Mouse (Mus musculus): ENCODE measurements around the gene Hoxa4.

Hoxa4 gene

DNA sequence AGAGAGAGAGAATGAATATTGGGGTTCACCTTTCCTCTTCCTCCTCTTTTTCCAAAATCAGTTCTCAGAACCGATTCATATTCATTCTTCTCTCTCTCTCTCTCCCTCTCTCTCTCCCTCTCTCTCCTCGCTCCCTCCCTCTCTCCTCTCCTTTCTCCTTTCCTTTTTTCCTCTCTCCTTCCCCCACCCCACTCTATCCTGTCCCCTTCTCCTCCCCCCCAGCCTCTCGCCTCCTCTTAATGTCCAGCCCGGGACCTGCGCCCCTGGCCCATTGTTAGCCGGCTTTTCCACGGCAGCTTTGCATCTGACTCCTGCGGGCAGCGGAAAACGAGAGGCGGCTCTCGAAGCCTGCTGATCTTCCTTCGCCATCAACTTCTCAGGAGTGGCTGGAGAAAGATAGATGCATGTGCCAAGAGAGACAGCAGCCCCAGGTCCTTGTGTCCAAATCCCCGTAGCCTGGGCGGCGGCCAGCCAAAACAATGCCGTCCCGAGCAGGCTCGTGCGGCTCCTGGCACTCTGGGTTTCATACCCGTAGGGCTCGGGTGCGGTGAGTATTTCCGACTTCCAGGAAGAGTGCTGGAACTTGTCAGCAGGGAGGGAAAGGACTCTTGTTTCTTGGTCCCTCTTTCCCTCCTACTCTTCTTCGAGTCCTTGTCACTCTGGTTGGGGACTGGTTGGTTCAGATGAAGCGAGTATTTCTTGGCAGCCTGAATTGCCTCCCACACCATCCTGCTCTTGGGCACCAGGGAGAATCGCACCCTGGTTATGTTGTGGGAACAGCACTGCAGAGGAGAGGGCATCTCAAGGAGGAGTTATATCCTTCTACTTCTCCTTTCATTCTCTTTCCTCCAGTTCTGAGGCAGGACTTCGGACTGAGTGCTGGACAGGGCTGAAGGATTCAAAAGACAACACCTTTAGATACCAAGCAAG lies 25.8 kb downstream of the Hoxa4 start:
- no peak for DNase-seq (ENCODE audit: low read depth, low spot score)

DNA sequence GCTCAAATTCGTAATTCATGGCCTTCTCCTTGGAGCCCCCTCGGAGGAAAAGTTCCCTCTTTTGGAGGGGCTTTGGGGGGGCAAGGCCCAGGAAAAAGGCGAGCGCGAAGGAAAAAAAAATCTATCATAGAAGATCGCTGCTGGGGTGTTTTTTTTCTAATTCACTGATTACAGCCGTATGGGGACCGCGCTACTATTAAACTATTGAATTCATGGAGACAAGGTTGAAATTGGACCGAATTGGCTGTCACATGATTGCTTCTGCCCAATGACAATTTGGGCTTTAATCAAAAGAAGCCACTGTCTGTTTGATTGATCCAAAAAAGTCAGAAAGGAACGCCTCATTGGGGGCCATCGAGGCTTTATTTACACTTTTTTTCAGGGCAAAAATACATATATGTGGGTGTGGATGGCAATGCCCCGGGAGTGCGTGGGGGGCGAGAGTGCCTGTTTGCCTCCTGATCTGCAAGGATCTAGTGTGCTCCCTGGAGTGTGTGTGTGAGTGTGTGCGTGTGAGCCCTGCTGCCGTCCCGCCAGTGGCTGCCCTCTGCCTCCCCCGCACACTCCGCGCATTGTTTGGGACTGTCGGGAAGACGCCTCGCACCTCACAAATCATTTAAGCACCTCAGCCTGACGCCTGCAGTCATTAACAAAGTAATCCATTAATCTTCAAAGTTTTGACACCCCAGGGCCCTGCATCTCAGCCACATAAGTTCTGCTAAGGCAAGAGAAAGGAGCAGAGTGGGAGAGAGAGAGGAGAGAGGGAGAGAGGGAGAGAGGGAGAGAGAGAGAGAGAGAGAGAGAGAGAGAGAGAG lies 26.7 kb downstream of the Hoxa4 start, which contains the start of gene Hoxa2:
TSS of gene Hoxa2 (minus strand) at position 206 of the 815 bp plus-strand sequence.
- DNase-seq (ENCODE audit: low read depth, low spot score) = no peak

DNA sequence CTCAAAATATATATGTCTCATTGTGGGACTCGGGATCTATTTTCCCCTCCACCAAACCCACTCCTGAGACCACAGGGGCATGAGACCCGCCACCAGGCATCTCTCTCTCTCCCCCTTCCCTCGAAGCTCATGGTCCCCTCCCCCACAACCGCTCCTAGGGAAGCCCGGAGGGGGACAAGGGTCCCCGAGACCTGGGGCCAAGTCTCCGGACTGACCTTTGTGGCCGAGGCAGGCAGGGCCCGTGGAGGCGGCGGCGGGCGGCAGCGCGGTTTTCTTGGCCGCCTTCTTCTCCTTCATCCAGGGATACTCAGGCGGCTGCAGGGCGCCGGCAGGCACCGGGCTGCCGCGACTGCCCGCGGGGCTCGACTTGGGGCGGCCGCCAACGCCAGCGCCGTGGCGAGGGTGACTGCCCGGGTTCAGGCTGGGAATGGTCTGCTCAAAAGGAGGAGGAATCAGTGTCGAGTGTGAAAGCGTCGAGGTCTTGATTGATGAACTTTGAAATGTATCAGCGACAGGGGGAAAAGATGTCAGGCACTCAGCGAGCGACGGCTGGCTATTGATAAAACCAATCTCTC lies 27.4 kb downstream of the Hoxa4 start:
- DNase-seq (ENCODE audit: low read depth, low spot score) = no peak

DNA sequence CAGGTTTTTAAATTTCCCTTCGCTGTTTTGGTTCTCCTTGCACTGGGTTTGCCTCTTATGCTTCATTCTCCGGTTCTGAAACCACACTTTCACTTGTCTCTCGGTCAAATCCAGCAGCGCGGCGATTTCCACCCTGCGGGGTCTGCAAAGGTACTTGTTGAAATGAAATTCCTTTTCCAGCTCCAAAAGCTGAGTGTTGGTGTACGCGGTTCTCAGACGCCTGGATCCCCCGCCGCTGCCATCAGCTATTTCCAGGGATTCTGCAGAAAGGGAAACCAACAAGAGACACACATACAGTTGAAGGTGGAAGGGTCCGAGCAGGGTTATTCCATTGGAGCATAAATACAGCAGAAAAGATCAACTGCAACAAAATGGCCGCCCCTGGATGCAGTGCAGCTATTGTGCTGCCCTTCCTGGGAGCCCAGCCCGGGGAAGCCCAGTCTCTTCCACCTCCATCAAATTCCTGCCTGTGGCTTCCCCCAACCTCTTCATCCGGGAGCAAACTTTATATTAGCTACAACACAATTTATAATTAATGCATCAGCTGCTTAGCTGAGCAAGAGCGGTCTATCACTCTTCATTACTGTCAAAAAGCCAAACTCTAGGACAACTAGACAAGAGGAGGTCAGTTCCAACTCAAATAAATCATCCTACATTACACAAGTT lies 28.1 kb downstream of the Hoxa4 start:
- DNase-seq (ENCODE audit: low read depth, low spot score) = no peak

DNA sequence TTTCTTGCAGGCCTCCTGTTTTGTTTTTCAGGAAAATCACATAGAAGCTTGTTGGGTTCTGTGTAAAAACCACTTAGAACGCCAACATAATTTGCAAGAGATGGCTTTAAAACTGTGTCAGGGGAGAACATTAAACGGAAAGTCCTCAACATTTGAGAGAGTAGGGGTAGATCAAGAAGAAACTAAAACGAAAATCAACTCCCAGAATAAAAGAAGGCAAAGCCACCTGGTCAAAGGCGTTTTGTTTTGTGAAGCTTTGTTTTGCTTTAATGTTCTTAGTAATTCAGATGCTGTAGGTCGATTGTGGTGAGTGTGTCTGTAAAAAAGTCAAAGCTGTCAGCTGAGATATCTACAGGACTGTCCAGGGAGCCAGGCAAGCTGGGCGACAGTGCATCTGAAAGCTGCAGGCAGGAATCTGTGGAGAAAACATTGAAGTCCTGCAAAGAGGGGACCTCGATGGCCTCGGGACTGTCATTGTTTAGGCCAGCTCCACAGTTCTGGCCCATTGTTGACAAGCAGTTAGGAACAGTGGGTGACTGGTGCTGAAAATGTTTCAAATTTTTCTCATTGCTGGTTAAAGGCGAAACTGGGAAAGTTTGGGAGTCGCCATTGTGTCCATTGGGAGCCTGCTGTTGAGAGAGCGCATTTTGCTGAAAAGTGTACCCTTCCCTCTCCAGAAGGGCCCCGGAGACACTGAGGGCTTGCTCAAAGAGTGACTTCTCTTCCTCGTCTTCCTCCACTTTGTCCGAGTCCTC lies 28.8 kb downstream of the Hoxa4 start:
- no peak for DNase-seq (ENCODE audit: low read depth, low spot score)

DNA sequence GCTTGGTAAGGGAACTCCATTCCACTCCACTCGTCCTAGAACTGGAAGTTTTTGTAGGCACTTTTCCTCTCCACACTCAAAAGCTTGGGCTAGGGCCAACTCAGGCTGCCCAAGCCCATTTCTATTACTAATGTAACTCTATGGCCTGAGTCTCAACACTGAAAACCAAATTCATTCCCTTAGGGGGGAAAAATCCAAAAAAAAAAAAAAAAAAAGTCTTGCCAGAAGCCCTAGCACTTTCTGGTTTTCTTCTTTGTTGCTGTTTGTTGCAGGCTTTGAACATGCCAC lies 29.5 kb downstream of the Hoxa4 start:
- DNase-seq (ENCODE audit: low read depth, low spot score) = no peak

DNA sequence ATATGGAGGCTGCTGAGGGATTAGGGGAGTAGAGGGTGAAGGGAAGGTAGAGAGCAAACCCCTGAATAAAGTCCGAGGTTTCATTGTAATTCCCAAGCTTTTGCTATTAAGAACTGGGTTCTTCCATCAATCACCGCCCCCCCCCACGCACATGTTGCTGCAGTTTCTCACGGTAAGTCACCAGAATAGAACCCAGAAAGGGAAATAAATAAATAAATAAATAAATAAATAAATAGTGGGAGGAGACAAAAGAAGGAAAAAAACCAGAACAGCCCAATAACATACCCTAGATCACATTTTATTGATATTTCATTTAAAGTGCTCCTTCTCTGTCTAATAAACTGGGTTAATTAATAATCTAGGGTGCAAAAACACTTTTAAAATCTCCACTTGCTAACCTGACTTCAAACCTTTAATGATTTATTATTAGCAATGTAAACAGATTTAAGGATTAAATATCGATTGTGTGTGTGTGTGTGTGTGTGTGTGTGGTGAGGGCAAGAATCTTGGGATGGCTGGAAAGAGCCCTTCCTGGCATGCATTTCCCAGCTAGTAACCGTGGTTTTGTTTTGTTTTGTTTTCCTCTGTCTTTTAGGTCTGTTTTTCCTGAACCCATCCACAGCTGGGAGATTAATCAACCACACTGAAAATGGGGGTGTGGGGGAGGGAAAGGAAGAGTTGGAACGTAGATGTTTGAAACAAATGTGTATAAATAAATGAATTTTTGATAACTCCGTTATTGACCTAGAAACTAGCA lies 30.0 kb downstream of the Hoxa4 start:
- DNase-seq (ENCODE audit: low read depth, low spot score) = no peak

DNA sequence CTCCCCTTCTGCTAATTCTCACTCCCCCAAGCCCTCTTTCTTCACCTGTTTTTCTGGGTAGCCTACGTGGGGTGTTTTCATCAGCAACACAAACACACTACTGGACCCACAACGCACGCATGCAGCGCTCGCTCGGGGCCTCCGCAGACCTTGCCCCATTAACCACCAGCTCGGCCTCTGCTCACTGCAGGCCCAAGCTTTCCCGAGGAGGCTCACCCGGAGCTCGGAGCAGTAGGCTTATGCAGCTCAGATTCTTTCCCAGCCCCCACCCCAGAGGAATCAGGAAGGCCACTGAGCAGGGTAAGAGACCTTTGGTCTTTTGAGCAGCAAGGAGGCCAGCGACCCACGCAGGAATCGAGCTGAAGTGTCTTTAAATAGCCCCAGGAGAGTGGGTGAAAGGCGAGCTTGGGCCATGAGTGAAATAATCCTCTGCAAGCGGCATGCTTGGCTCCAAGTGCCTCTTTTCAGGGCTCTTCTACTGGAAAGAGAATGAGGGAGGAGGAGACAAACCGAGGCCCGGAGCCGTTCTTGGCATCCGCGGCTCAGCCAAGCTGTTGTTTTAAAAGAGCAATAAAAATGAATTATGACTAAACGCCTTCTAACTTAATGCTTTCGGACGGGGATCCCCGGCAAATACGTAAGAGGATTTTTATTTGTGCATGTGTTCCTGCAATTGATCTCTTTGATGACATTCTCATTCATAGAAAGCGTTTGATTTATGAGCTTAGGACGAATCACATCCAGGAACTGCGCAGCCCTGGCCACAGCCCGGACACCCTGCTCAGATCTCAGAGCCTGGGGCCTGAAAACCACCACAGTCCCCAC lies 30.8 kb downstream of the Hoxa4 start:
- no peak for DNase-seq (ENCODE audit: low read depth, low spot score)

DNA sequence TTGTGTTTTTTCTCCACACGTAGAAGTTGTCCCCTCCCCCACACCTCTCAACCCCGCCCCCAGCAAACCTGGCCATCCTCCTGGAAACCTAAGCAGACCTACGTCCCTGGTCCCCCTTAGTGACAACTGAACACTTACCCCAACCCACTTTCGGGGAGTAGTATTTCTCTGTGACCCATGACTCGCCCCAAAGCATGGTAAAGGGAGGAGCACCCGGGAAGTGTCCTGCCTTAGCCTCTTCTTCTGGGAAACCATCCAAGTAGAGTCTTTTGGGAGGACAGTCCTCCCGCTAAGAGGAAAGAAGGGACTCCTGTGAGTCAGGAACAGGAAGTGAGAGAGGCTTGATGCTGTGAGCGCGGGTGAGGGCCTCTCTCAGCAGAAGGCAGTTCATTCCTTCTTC lies 31.6 kb downstream of the Hoxa4 start:
- DNase-seq (ENCODE audit: low read depth, low spot score) = no peak

DNA sequence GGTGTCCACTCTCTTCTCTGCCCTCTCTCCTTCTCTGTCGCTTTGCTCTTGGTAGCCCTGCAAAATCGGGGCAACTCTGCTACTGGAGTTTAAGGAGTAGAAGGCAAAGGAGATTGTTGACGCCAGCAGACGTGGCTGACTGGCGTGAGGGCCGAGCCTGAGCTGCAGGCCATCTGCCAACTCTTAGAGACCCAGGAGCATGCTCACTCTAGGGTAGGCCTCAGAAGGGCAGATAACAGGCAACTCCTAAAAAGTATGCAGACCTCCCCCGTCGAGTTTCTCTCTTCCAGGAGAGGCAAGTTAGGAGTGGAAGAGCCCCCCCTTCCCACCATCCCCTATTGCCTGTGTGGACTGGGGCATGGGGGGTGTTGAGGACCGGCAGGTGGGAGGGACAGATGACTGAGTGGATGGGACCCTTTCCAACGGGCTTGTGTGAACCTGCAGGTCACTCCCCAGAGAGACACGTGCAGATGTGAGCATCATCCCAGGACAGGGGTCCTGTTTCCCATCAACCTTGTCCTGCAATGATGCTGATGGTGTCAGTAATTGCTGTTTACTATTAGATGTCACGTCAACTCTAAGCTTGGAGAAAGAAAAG lies 32.3 kb downstream of the Hoxa4 start:
- no peak for DNase-seq (ENCODE audit: low read depth, low spot score)

DNA sequence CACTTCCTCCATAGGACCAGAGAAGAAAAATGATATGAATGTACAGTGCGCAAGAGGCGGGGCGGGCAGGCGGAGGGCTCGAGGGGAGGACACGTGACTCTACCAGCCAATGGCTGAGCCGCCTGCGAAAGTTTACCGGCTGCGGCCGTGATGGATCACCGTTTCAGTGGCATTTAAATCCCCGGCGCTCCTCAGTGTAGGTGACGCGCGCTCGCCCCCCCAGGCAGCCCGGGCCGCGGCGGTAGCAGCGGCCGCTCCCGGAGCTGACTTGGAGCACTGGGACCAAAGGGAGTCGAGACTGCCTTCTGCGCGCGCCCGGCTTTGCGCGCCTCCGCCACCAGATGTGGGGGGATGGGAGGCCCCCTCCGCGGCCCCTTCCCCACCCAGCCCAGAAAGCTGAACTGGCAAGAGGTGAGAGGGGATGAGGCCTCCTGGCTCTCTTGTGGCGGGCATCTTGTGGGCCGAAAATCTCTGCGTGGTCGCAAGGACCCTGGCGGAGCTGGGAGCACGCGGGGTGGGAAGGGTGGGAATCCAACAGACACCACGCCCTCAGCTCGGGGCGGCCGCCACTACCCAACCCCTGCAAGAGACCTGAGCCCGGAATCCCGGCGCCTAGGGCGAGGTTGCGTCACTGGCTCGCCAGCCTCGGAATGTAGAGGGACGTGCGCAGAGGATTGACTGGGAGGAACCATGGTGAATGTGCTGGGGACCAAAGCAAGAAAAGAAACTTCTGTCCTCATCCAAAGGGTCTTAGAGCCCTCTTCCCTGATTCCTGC lies 33.1 kb downstream of the Hoxa4 start, which contains the start of gene Hoxa1:
TSS of gene Hoxa1 (minus strand) at position 42 of the 776 bp plus-strand sequence.
- no peak for DNase-seq (ENCODE audit: low read depth, low spot score)

DNA sequence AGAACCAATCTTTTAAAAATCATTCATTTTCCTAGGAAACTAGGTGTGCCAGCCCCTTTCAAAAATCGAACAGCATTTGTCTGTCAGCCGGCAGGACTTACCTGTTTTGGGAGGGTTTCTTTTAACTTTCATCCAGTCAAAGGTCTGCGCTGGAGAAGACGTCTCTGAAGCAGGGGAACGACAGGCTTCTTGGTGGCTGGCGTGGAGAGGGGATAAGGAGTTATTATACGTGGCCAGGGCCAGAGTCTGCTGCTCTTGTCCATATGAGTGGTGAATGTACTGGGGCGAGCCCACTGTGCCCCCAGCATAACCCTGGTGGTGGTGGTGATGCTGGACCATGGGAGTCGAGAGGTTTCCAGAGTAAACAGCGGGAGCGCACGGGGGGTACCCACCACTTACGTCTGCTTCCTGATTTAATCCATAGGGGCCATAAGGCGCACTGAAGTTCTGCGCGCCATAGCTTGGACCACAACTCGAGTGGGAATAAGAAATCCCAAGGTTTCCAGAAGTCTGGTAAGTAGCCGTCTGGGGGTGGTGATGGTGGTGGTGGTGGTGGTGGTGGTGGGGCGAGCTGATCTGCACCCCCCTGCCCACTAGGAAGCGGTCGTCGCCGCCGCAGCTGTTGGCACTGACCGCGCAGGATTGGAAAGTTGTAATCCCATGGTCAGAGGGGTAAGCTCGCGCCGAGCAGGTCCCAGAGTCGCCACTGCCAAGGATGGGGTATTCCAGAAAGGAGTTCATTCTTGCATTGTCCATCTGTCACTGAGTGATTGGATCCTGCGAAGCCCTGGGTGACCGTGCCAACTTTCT lies 33.9 kb downstream of the Hoxa4 start:
- DNase-seq (ENCODE audit: low read depth, low spot score) = no peak

DNA sequence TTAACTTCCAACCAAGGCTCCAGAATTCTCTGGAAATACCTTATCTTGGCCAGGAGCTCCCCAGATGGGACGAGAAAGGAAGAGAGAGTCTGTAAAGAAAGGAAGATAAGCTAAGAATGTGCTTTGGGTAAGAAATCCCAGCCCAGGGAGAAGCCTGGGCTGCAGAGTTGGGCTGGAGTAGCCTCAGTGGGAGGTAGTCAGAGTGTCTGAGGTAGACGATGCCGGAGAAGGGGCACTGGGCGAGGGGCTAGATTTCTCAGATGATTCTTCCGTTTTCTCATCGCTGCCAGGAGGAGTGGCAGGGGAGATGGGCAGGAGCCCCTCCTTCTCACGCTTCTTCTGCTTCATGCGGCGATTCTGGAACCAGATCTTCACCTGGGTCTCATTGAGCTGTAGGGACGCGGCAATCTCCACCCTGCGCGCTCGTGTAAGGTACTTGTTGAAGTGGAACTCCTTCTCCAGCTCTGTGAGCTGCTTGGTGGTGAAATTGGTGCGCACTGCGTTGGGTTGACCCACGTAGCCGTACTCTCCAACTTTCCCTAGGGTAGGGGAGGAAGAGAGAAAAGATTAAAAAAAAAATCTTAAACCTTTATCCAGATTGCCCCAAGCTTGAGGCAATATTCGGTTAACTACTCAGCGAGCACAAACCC lies 34.9 kb downstream of the Hoxa4 start:
- DNase-seq (ENCODE audit: low read depth, low spot score) = no peak

DNA sequence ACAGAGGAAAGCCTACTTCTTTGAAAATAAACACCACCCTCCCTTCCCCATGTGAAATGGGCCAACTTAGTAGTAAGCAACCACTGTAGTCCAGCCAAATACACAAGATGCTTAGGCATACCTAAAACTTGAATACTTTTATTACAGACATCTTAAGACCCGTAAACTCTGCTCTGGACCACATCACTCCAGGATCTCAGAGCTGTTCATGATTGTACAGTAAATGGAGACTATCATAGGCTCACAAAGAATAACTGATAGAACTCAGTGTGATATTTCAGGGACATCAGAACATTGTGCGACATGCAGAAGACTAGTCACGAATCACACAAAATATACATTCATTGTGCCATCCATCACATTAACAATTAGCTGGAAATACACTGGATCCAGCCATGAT lies 36.1 kb downstream of the Hoxa4 start:
- no peak for DNase-seq (ENCODE audit: low read depth, low spot score)

DNA sequence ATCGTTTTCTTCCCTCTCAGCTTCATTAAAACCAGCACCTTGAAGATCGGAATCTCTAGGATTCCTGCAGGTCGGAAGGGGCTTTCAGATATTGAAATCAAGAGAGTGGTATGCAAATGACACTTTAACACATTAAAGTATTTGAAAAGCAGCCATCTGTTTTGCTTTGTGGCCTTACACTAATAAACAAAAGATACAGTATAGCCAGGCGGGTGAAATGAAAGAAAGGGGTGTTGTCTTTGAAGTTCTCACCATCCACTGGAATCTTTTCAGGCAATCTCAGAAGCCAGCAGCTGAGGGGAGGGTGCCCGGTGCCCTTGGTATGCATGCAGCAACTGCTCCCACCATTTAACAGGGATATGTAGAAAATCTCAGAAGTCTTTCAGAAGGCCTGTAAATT lies 37.5 kb downstream of the Hoxa4 start:
- DNase-seq (ENCODE audit: low read depth, low spot score) = no peak

DNA sequence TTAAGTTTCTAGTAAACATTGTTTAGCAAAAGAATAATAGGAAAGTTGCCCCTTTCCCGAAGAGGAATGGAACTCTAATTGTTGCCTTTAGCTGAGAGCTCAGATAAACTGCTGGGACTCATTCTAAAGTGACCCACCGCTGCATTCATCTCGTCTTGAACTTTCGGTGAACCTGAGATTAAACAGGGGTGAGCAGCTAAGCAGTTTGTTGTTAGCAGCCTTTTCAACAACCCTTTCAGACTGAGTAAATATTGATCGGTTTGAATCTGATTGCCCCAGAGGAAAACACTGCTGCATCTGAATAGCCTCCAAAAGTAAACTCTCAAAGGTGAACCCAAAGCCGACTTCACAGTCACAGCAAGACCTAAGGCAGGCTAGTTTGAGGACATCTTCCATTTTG lies 38.3 kb downstream of the Hoxa4 start:
- no peak for DNase-seq (ENCODE audit: low read depth, low spot score)

All from telencephalon, adult 2 months (tissue).